Mouse (Mus musculus): ENCODE results near the gene Irf4.

The Irf4 gene

GRCm38 (mm10) chr13:30792741-30793140 lies 43.7 kb downstream of the Irf4 start:
- CTCF ChIA-PET: no interaction called here

DNA sequence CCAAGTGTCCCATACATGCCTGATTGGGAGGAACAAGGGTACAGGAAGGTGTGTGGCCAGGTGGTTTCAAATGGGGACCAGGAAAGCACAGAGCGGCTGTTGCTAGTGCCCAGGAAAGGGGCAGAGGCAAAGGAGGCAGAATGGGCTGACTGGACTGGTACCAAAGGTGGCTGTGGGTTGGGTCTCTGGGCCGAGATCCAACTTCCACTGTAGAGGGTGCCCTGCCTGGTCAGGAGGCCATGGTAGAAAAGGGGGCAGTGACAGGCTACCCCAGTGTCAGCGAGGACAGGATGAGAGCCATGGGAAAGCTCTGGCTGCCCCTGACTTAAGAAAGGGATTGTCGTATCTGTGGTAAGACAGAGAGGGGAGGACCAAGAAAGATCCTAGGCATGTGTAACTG lies 44.2 kb downstream of the Irf4 start:
- CTCF ChIA-PET: interaction anchor here (0.6 kb wide), 1 partner anchor 140 kb away, joined by 3 read pairs; no protein-coding TSS in a partner anchor

DNA sequence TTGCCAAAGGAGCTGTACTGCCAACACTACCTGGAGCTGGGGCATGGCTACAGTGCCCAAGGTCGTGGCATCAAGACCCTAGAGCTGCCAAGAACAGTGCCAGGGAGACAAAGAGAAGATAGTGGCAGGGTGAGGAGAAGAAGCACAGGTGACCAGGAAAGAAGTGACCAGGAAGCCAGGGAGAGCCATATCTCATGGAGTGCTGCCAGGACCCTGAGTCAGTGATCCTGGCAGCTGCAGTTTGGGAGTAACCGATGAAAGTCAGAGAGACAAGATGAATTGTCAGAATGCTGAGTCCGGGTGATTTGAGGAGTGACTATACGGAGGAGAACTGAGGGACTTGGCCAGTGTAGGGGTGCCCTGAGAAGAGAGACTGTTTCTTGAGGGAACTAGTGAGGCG lies 44.6 kb downstream of the Irf4 start:
- CTCF ChIA-PET: interaction anchor here (0.6 kb wide), 1 partner anchor 140 kb away, joined by 3 read pairs; no protein-coding TSS in a partner anchor

- CTCF ChIA-PET: no interaction called here
These were observed 46.9 kb downstream of the Irf4 start for GRCm38 (mm10) chr13:30795960-30796359.

DNA sequence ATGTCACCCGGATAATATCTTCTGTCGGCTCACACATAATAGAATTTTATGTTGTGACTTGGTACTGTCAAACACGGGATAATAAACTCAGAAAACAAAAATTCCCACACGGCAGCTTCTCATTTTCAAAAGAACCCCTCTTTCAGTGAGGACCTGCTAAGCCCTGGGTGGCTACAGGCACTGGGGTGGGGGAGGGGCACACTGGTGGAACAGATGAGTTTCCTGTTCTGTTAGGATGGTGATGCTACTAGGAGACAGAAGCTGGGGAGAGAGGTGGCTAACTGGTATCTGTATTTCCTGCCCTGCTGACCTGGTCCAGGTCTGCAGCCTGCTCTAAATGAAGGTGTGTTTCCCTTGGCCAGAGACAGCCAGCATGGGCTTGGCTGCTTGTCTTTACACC lies 52.9 kb downstream of the Irf4 start:
- CTCF ChIA-PET: no interaction called here

DNA sequence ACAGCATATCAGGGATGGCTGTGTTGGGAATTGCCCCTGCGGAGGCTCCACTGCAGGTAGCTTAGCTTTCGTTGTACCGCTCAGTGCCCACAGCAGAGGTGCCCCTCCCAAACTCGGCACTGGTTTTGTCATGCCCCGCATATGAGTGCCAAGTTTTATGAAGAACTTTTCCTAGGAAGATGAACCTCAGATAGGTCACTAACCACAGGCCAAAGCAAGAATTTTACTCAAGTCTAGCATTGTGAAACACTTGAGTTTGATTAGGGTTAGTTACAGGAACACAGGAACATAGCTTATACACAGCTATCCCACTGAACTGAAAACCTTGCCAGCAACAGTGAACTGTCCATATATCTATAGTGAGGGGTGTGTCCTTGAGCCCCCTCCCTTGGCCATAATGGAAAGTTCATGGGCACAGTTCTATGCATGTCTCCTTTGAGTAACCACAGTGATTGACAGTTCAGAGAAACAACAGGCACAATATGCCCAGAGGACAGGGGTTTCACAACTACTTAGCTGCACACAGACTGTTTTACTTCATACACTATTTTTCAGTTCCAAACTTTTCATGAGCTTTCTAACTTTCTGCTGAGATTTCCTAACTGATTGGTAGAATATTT lies 53.4 kb downstream of the Irf4 start:
- CTCF ChIA-PET: no interaction called here

GRCm38 (mm10) chr13:30809240-30809639 lies 60.2 kb downstream of the Irf4 start:
- CTCF ChIA-PET: no interaction called here

GRCm38 (mm10) chr13:30813464-30813863 lies 64.4 kb downstream of the Irf4 start:
- CTCF ChIA-PET: interaction anchor here (0.6 kb wide), 1 partner anchor 24 kb away, joined by 6 read pairs; no protein-coding TSS in a partner anchor

- CTCF ChIA-PET: interaction anchor here (0.6 kb wide), 1 partner anchor 103 kb away, joined by 3 read pairs; no protein-coding TSS in a partner anchor
These were observed 65.2 kb downstream of the Irf4 start for GRCm38 (mm10) chr13:30814256-30814655.
